Mouse (Mus musculus) lung, embryonic 14.5 days (tissue): Measurements from ENCODE around the gene Phf5a. TPM values are rescaled to one million over a fixed set of nuclear protein-coding genes. Genes with fewer than 3 reads are reported as not detected.

ENCODE experiments used
- ATAC-seq: fragments of 200-750 bp; cut with Nextera tagmentation; 2 replicates; pipeline ENCODE4 v1.8.0; 2017; ENCODE audit warnings: mild to moderate bottlenecking, moderate TSS enrichment, moderate library complexity; ENCODE audit not compliant: insufficient read depth
- DNase-seq: peaks from one replicate; pipeline ENCODE4 v3.0.0-alpha.2; 2015
- H3K27ac ChIP-seq: fragments of 300-500 bp; sonication (generic); 2 replicates; pipeline ENCODE4 v1.5.1; 2014; ENCODE audit warnings: low read depth, mild to moderate bottlenecking, moderate library complexity
- H3K27me3 ChIP-seq: fragments of 300-500 bp; sonication (generic); 2 replicates; pipeline ENCODE4 v1.6.1; 2014; ENCODE audit warnings: low read length, control low read depth; ENCODE audit not compliant: insufficient read depth
- H3K36me3 ChIP-seq: fragments of 300-500 bp; sonication (generic); 2 replicates; pipeline ENCODE4 v1.6.1; 2014; ENCODE audit warnings: control low read depth; ENCODE audit not compliant: insufficient read depth
- H3K4me1 ChIP-seq: fragments of 300-500 bp; sonication (generic); 2 replicates; pipeline ENCODE4 v1.6.1; 2014; ENCODE audit warnings: antibody characterized with exemption, control low read depth; ENCODE audit not compliant: insufficient read depth
- H3K4me2 ChIP-seq: fragments of 300-500 bp; sonication (generic); 2 replicates; pipeline ENCODE4 v1.6.1; 2014; ENCODE audit warnings: mild to moderate bottlenecking
- H3K4me3 ChIP-seq: fragments of 300-500 bp; sonication (generic); 2 replicates; pipeline ENCODE4 v1.5.1; 2014; ENCODE audit warnings: low read depth, low read length
- H3K9ac ChIP-seq: fragments of 300-500 bp; sonication (generic); 2 replicates; pipeline ENCODE4 v1.6.1; 2014
- H3K9me3 ChIP-seq: fragments of 300-500 bp; sonication (generic); 2 replicates; pipeline ENCODE4 v1.6.1; 2016; ENCODE audit warnings: low read depth, low read length, control low read depth
- CTCF ChIP-seq: IDR thresholded peaks from 2 replicates; pipeline ENCODE4 v1.5.1; 2016; ENCODE audit warnings: antibody characterized with exemption, low read depth
- WGBS: fragments of 180-500 bp; shearing (Covaris S2); extraction: QIAGEN DNeasy Blood & Tissue Kit; methylation state at CpG from one replicate; pipeline ENCODE4 v1.1.7; 2014; 5-methylcytosine and 5-hydroxymethylcytosine counted together
- polyA plus RNA-seq: library from polyadenylated mRNA; unstranded; fragments of >200 nt; fragmentation: Nextera tagmentation; extraction: Ambion mirVana; gene quantifications from 2 replicates; pipeline ENCODE4 v1.2.1, GENCODE M21; 2014

Phf5a gene
- polyA plus RNA-seq, 1 experiment from 2014 or later, result 220 TPM

GRCm38 (mm10) chr15:81896407-81896806 lies 24.7 kb upstream of the Phf5a start:
- TF ChIP-seq CTCF, result no peak
- Histone ChIP-seq H3K9me3 (no peaks in the 10 kb centered on the region), H3K27me3 (no peaks in the 10 kb centered on the region), H3K4me3 (no peak overlapping the region), H3K4me2 (no peak overlapping the region), H3K27ac (no peak overlapping the region), H3K9ac (no peak overlapping the region), H3K4me1 (no peaks in the 10 kb centered on the region), H3K36me3 (peaks cover 75% of the 10 kb centered on the region)
- ATAC-seq (no peak), DNase-seq (no peak)
- WGBS, result 84% methylated on average over 2 of the region's 2 CpGs

- H3K27ac ChIP-seq, result no peak overlapping the region
- no peak for TF ChIP-seq CTCF
- ATAC-seq, result no peak
Measured at GRCm38 (mm10) chr15:81894002-81894401, 22.3 kb upstream of the Phf5a start.

GRCm38 (mm10) chr15:81891822-81892580 lies 20.3 kb upstream of the Phf5a start:
- no peak overlapping the region for H3K27ac ChIP-seq
- WGBS, result 91% methylated on average over 8 of the region's 8 CpGs

More at GRCm38 (mm10) chr15:81894002-81894401, 22.3 kb upstream of the Phf5a start:
- Histone ChIP-seq H3K4me2 (no peak overlapping the region), H3K9me3 (no peaks in the 10 kb centered on the region), H3K27me3 (no peaks in the 10 kb centered on the region), H3K9ac (no peak overlapping the region), H3K36me3 (peaks cover 80% of the 10 kb centered on the region), H3K4me3 (no peak overlapping the region), H3K4me1 (no peaks in the 10 kb centered on the region)
- 71% methylated on average over 1 of the region's 1 CpGs for WGBS
- DNase-seq, result no peak

GRCm38 (mm10) chr15:81891140-81891802 lies 19.6 kb upstream of the Phf5a start:
- no peak for TF ChIP-seq CTCF
- DNase-seq, result no peak

More at GRCm38 (mm10) chr15:81891822-81892580, 20.3 kb upstream of the Phf5a start:
- DNase-seq (no peak), ATAC-seq (no peak)
- Histone ChIP-seq H3K4me3 (no peak overlapping the region), H3K4me1 (no peaks in the 10 kb centered on the region), H3K27me3 (no peaks in the 10 kb centered on the region), H3K4me2 (no peak overlapping the region), H3K9me3 (no peaks in the 10 kb centered on the region), H3K9ac (no peak overlapping the region), H3K36me3 (peaks cover 65% of the 10 kb centered on the region)
- TF ChIP-seq CTCF, result no peak

GRCm38 (mm10) chr15:81889175-81889574 lies 17.5 kb upstream of the Phf5a start:
- TF ChIP-seq CTCF, result no peak
- WGBS, result 90% methylated on average over 7 of the region's 7 CpGs
- H3K27ac ChIP-seq, result no peak overlapping the region
- no peak for ATAC-seq
- H3K4me1 ChIP-seq, result no peaks in the 10 kb centered on the region
- no peaks in the 10 kb centered on the region for H3K9me3 ChIP-seq
- H3K36me3 ChIP-seq, result peaks cover 50% of the 10 kb centered on the region
- H3K4me3 ChIP-seq, result no peak overlapping the region
- no peak overlapping the region for H3K4me2 ChIP-seq
- DNase-seq, result no peak
- H3K9ac ChIP-seq, result no peak overlapping the region
- no peaks in the 10 kb centered on the region for H3K27me3 ChIP-seq

More at GRCm38 (mm10) chr15:81891140-81891802, 19.6 kb upstream of the Phf5a start:
- Histone ChIP-seq H3K9me3 (no peaks in the 10 kb centered on the region), H3K4me2 (no peak overlapping the region), H3K27ac (no peak overlapping the region), H3K4me1 (no peaks in the 10 kb centered on the region), H3K27me3 (no peaks in the 10 kb centered on the region), H3K36me3 (peaks cover 64% of the 10 kb centered on the region), H3K4me3 (no peak overlapping the region), H3K9ac (no peak overlapping the region)
- no peak for ATAC-seq
- WGBS, result 83% methylated on average over 7 of the region's 7 CpGs

- H3K27ac ChIP-seq, result no peak overlapping the region
- no peaks in the 10 kb centered on the region for H3K4me1 ChIP-seq
- 91% methylated on average over 6 of the region's 6 CpGs for WGBS
- H3K9ac ChIP-seq, result no peak overlapping the region
- H3K4me2 ChIP-seq, result no peak overlapping the region
- H3K4me3 ChIP-seq, result no peak overlapping the region
- no peak for ATAC-seq
- no peak for TF ChIP-seq CTCF
- H3K9me3 ChIP-seq, result no peaks in the 10 kb centered on the region
- DNase-seq, result no peak
- H3K36me3 ChIP-seq, result peaks cover 36% of the 10 kb centered on the region
- no peaks in the 10 kb centered on the region for H3K27me3 ChIP-seq
Measured at GRCm38 (mm10) chr15:81886795-81887550, 15.3 kb upstream of the Phf5a start.
